Mouse (Mus musculus) liver, embryonic 14 days (tissue): Measurements from ENCODE around the gene Gpa33. TPM values are rescaled to one million over a fixed set of nuclear protein-coding genes. Genes with fewer than 3 reads are reported as not detected.

Experiments
- polyA plus RNA-seq: library from polyadenylated mRNA; depleted of rRNA; stranded (reverse); fragments of >200 nt; gene quantifications from 2 replicates; pipeline ENCODE4 v1.2.3, GENCODE M21; 2012; rRNA removed

Gpa33 gene
- 0.01 and 0.02 TPM in 2 replicates for polyA plus RNA-seq

DNA sequence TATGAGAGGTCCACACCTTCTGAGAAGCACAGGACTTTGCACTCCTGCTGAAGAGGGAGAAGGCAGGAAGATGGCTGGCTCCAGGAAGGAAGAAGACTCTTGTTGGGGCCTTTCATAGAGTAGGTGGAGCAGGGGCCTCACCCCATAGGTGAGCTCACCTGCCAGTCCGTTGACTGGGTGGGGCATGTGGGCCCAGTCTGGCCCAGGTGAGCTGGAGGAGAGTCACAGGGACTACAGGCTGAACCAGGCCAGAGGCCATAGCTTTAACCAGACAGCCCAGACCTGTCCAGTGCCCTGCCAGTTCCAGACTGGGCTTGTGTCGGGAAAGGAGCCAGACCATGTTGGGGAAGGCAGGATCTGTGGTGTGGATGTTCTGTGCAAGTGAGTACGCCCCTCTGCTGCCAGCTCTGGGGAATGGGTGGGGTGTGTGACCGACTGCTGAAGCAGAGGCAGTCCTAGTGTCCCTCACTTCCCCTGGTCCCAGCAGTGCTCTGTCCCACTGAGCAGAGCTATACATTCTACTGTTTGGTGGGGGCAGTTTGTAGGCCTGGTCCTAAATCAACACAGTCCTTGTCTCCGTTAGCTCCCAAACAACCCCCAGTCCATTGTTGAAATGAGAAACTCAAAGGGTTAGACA lies at the start of gene Gpa33:
Gpa33 (plus strand) TSS at position 15 of the 637 bp plus-strand sequence.

DNA sequence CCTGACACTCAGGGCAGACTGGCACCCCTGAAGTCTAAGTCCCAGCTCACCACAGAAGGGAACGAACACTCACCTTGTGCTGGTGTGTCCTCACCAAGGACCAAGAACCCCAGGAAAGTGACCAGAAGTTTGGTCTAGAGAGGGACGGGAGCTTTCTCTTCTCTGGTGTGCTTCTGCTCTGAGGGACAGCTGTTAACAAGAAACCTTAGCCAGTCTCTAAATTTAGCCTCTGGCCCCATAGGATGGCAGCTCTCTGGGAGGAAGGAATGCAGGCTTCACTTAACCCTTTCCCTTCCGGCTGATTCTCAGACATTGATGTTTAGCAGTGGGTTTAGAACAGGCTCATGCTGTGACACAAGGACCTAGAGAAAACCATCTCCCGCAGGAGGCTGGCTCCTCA lies 2.3 kb upstream of the Gpa33 start, which contains the start of gene Dusp27:
Dusp27 (minus strand) TSS at position 204 of the 400 bp plus-strand sequence.

Other genes with a start within 250 kb of the Gpa33 start
- gene Pou2f1, start 127.6 kb upstream of the Gpa33 start, polyA plus RNA-seq: 2.0 and 2.3 TPM in 2 replicates
- 0.05 and 0.10 TPM in 2 replicates for gene Dusp27, start 2.3 kb upstream of the Gpa33 start, polyA plus RNA-seq
- not detected in 2 replicates for gene Mael, start 108.5 kb downstream of the Gpa33 start, polyA plus RNA-seq
- 0.02 and 0.07 TPM in 2 replicates for gene Ildr2, start 123.9 kb downstream of the Gpa33 start, polyA plus RNA-seq
- gene Tada1, start 248.9 kb downstream of the Gpa33 start, polyA plus RNA-seq: 12.7 and 16.0 TPM in 2 replicates